24 mouse cellular contexts compared by ENCODE assay signal in the genomic region with DNA sequence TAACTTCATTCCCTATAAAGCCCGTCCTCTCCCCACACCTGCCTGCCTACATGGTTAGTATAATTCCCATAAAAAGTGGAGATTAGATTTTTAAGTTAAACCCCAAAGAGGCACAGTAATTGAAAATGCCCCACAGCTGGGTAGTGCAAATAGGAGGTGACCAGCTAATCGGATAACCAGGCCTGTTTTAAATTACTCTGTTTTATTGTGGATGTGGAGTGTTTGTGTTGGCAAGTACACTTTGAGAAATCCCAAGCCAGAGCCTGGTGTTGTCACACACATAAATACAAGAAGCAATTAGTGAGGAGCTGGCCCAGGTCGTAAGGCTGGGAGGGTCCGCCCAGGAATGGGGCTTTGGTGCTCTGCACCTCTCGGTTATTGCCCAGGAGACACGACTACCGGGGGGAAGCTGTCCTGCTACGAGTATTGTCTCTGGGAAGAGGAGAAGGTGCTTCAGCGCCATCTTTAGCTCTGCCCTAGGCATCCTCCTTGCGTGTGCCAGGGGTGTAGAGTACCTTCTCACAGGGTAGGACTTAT.
"Had no signal": no experiment of that assay in that cellular context is flagged by ENCODE, and none has a peak within 500 bp of the region (broad histone marks: within the 10 kb centered on the region; RNA-seq: fewer than 3 reads in every experiment).

No protein-coding gene starts in this region.

- ATAC-seq: intestine, embryonic 16.5 days; liver, postnatal 0 days; midbrain, embryonic 13.5 days; midbrain, embryonic 16.5 days had no signal

- H3K4me2 ChIP-seq: limb, embryonic 15.5 days; liver, embryonic 11.5 days; lung, embryonic 15.5 days; midbrain, embryonic 13.5 days; neural tube, embryonic 13.5 days had no signal

- H3K9me3 ChIP-seq: limb, embryonic 15.5 days; lung, embryonic 15.5 days; megakaryocyte, embryonic 14.5 days; midbrain, embryonic 10.5 days; midbrain, embryonic 13.5 days; neural tube, embryonic 13.5 days had no signal

- H3K4me1 ChIP-seq: lung, embryonic 15.5 days; midbrain, embryonic 10.5 days; midbrain, embryonic 13.5 days; neural tube, embryonic 13.5 days had no signal

- H3K9ac ChIP-seq: limb, embryonic 15.5 days; liver, embryonic 14.5 days; liver, postnatal 0 days; lung, embryonic 15.5 days; midbrain, embryonic 13.5 days; neural tube, embryonic 13.5 days had no signal

- H3K27me3 ChIP-seq: limb, embryonic 15.5 days; lung, embryonic 15.5 days; megakaryocyte, embryonic 14.5 days; midbrain, embryonic 13.5 days; neural tube, embryonic 13.5 days had no signal

- H3K4me3 ChIP-seq: layer of hippocampus, adult 2 months; limb, embryonic 15.5 days; lung, embryonic 15.5 days; megakaryocyte, embryonic 14.5 days; midbrain, embryonic 10.5 days; midbrain, embryonic 13.5 days; myocyte; neural tube, embryonic 13.5 days had no signal

- H3K36me3 ChIP-seq: limb, embryonic 15.5 days; lung, embryonic 15.5 days had no signal

- H3K27ac ChIP-seq: kidney, postnatal 0 days; layer of hippocampus, adult 2 months; limb, embryonic 15.5 days; liver, embryonic 14.5 days; lung, embryonic 15.5 days; midbrain, embryonic 10.5 days; midbrain, embryonic 13.5 days; neural tube, embryonic 13.5 days; stomach, postnatal 0 days had no signal

- DNase-seq: kidney, adult 8-10 months; kidney, postnatal 25 days; layer of hippocampus, adult 9-11 months; liver, postnatal 0 days; lung, postnatal 10 days; lung, postnatal 36 days; right cerebral cortex, postnatal 4 days; thymus, adult 2 months; thymus, postnatal 14 days; thymus, postnatal 4 days had no signal
